Mouse (Mus musculus): ENCODE measurements at regions not wholly inside any gene's neighbourhood (a gene's known extent, or its start where the extent isn't known, plus 50 kb on each side); places are given as distances from the start of the nearest gene placed in this dataset.
A peak's percentile ranks its signal among the peaks of the same experiment; 100 is the strongest.

- no peak for DNase-seq
Observed at GRCm38 (mm10) chr16:30870676-30871075, 210.6 kb downstream of the Xxylt1 start.

- DNase-seq, result no peak
Observed at GRCm38 (mm10) chr16:30872147-30872546, 209.1 kb downstream of the Xxylt1 start.

GRCm38 (mm10) chr16:30873493-30874211, 207.6 kb downstream of the Xxylt1 start:
- peak; percentile 15 for DNase-seq

GRCm38 (mm10) chr16:30875235-30875829, 205.9 kb downstream of the Xxylt1 start:
- peak; percentile 25 for DNase-seq

GRCm38 (mm10) chr16:30878821-30879220, 202.4 kb downstream of the Xxylt1 start:
- no peak for DNase-seq

GRCm38 (mm10) chr16:30879878-30880277, 201.4 kb downstream of the Xxylt1 start:
- no peak for DNase-seq

- no peak for DNase-seq
Observed at GRCm38 (mm10) chr16:30880682-30881081, 200.6 kb downstream of the Xxylt1 start.

- DNase-seq, result no peak
Observed at GRCm38 (mm10) chr16:30881186-30881585, 200.0 kb downstream of the Xxylt1 start.

GRCm38 (mm10) chr16:30883490-30884188, 197.6 kb downstream of the Xxylt1 start:
- DNase-seq, result no peak

- DNase-seq, result no peak
Observed at GRCm38 (mm10) chr16:30884189-30884551, 197.1 kb downstream of the Xxylt1 start.

GRCm38 (mm10) chr16:30886982-30887381, 194.2 kb downstream of the Xxylt1 start:
- no peak for DNase-seq

GRCm38 (mm10) chr16:30887536-30887935, 193.7 kb downstream of the Xxylt1 start:
- no peak for DNase-seq

GRCm38 (mm10) chr16:30888556-30889323, 192.5 kb downstream of the Xxylt1 start:
- no peak for DNase-seq

GRCm38 (mm10) chr16:30892606-30893005, 188.6 kb downstream of the Xxylt1 start:
- DNase-seq, result no peak

GRCm38 (mm10) chr16:30894086-30894485, 187.1 kb downstream of the Xxylt1 start:
- DNase-seq, result no peak

GRCm38 (mm10) chr16:30895021-30895420, 186.2 kb downstream of the Xxylt1 start:
- DNase-seq, result no peak

- no peak for DNase-seq
Observed at GRCm38 (mm10) chr16:30897371-30897770, 183.9 kb downstream of the Xxylt1 start.

- no peak for DNase-seq
Observed at GRCm38 (mm10) chr16:30900121-30900520, 181.1 kb downstream of the Xxylt1 start.

GRCm38 (mm10) chr16:30901309-30901708, 179.9 kb downstream of the Xxylt1 start:
- DNase-seq, result no peak

Data from adrenal gland, adult 2 months (tissue).